Mouse (Mus musculus) CD8-positive naive resting alpha-beta T cell, adult 2 months (primary cell): ENCODE measurements around the gene Spty2d1.
"Not testable (repeated sequence)": the region's sequence is repeated elsewhere in the genome, so short reads cannot be mapped to it uniquely, and the experiment has no call there.

Experiments used
- DNase-seq, 2 experiments: peaks; one replicate each; pipeline ENCODE4 v3.0.0; 2022; ENCODE audit warnings: low read depth in 2 of 2, low spot score in 2 of 2

Spty2d1 gene

GRCm38 (mm10) chr7:46993079-46993478, 15.1 kb downstream of the Spty2d1 start:
- DNase-seq: no peak

GRCm38 (mm10) chr7:46989387-46989786, 18.8 kb downstream of the Spty2d1 start:
- DNase-seq: not testable (repeated sequence)

GRCm38 (mm10) chr7:46987073-46987472, 21.1 kb downstream of the Spty2d1 start:
- DNase-seq: no peak

GRCm38 (mm10) chr7:46986646-46987045, 21.6 kb downstream of the Spty2d1 start:
- no peak for DNase-seq

- no peak for DNase-seq
Observed at GRCm38 (mm10) chr7:46985718-46986505, 22.3 kb downstream of the Spty2d1 start.

- no peak for DNase-seq
Observed at GRCm38 (mm10) chr7:46983280-46983679, 24.9 kb downstream of the Spty2d1 start, which contains the start of gene Gm9999. TSS of gene Gm9999 (plus strand) at chr7:46983580.

GRCm38 (mm10) chr7:46975456-46975855, 32.8 kb downstream of the Spty2d1 start:
- DNase-seq: no peak

- no peak for DNase-seq
Observed at GRCm38 (mm10) chr7:46974648-46975047, 33.6 kb downstream of the Spty2d1 start.

- DNase-seq: no peak
Observed at GRCm38 (mm10) chr7:46969898-46970297, 38.3 kb downstream of the Spty2d1 start.

GRCm38 (mm10) chr7:46964070-46964469, 44.1 kb downstream of the Spty2d1 start:
- no peak for DNase-seq

- DNase-seq: peak; percentile 44 to 67
Observed at GRCm38 (mm10) chr7:46962806-46963618, 45.2 kb downstream of the Spty2d1 start.

GRCm38 (mm10) chr7:46962132-46962531, 46.1 kb downstream of the Spty2d1 start:
- no peak for DNase-seq

GRCm38 (mm10) chr7:46960991-46961390, 47.2 kb downstream of the Spty2d1 start:
- no peak for DNase-seq

GRCm38 (mm10) chr7:46958853-46959252, 49.4 kb downstream of the Spty2d1 start:
- no peak for DNase-seq

GRCm38 (mm10) chr7:46957831-46958691, 50.1 kb downstream of the Spty2d1 start, which contains the start of gene Uevld:
TSS of gene Uevld (minus strand) at chr7:46958527.
- peak; percentile 47 to 67 for DNase-seq
